Comparison of ENCODE assay signal across 9 mouse cellular contexts in the genomic region with DNA sequence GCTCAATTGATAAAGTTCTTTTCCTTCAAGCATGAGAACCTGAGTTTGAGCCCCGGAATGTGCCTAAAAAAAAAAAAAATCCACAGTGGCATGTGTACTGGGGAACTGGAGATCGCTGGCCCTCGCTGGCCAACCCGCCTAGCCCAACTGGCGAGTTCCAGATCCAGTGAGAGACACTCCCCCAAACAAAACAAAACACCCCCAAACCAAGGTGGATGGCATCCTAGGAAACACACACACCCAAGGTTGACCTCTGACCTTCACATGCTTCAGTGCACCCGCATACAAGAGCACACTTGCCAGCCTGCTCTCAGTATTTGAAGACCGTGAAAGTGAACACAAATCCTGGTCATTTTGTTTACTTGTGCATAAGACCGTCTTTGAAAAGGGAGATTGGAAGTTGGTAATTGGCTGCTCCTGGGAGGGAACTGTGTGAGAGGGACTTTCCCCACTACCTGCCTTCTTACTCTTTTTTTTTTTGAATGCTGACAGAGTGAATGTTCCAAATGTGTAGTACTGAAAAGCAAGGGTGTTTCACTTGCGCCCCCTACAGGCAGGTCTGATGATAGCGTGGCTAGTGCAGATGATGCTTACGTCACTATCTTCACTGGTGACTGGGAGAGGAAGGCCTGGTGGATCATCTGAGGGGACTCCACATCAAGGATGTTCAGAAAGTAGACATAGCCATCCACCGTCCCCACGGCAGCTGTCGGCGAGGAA. TPM values are rescaled to one million over a fixed set of nuclear protein-coding genes. Genes with fewer than 3 reads are reported as not detected.
DNase-seq lines count a peak whose midpoint lies in the region; ATAC-seq and TF ChIP-seq lines count a peak whose summit lies in the region.
"Had no signal": no experiment of that assay in that cellular context is flagged by ENCODE, and none has a peak within 500 bp of the region (broad histone marks: within the 10 kb centered on the region; RNA-seq: fewer than 3 reads in every experiment).

No protein-coding gene starts in this region.

- no peak overlapping the region for H3K4me3 ChIP-seq in heart, adult 2 months
- peak overlapping the region; percentile 5 for H3K4me3 ChIP-seq in megakaryocyte, embryonic 14.5 days (replicated peaks)
- H3K4me3 ChIP-seq: midbrain, embryonic 12.5 days had no signal

- intact Hi-C loops in heart, adult 2 months (cut with DNase I), result loop anchor here (1.0 to 2.0 kb wide), 2 partner anchors 136 to 286 kb away; no protein-coding TSS in a partner anchor

- H3K4me1 ChIP-seq in heart, adult 2 months (ENCODE audit: control insufficient read depth, insufficient read depth, low read length), result no peaks in the 10 kb centered on the region
- peaks cover 14% of the 10 kb centered on the region; the same call in 1 of the 2 replicates for H3K4me1 ChIP-seq in megakaryocyte, embryonic 14.5 days

- H3K79me2 ChIP-seq in heart, adult 2 months (replicated peaks; ENCODE audit: control insufficient read depth, insufficient read depth, low read length), result no peaks in the 10 kb centered on the region

- ATAC-seq in cerebellum, adult (ENCODE audit: insufficient number of reproducible peaks, low FRiP score, low TSS enrichment), result no peak

- DNase-seq in cerebellum, adult 11 months, result peak; percentile 38
- peak; percentile 89 for DNase-seq in R1 (ENCODE audit: low read depth, low spot score)
- peak; percentile 48 to 54 for DNase-seq in cerebellum, postnatal 36 days
- DNase-seq in heart, adult 2 months, result peak; percentile 61 to 73
- peak; percentile 73 to 75 for DNase-seq in layer of hippocampus, postnatal 14 days (ENCODE audit: low spot score in 2 of 2)
- peak; percentile 36 to 77 for DNase-seq in spleen, postnatal 10 days (ENCODE audit: low spot score in 2 of 2)

- WGBS in heart, adult 2 months, result 59% methylated on average over 15 of the region's 15 CpGs

- no peaks in the 10 kb centered on the region for H3K9me3 ChIP-seq in megakaryocyte, embryonic 14.5 days
- H3K9me3 ChIP-seq: midbrain, embryonic 12.5 days had no signal

- TF ChIP-seq POLR2A in heart, adult 2 months (IDR thresholded peaks at IDR 0.05; ENCODE audit: insufficient read depth, low read depth, low read length), result no peak

- peak; percentile 81 for TF ChIP-seq CTCF in heart, adult 2 months (IDR thresholded peaks at IDR 0.05)

- H3K27ac ChIP-seq in heart, adult 2 months, result no peak overlapping the region
- H3K27ac ChIP-seq: midbrain, embryonic 12.5 days had no signal

- H3K9ac ChIP-seq in heart, adult 2 months (ENCODE audit: low read depth, low read length), result no peak overlapping the region
- H3K9ac ChIP-seq: midbrain, embryonic 12.5 days had no signal

- no peaks in the 10 kb centered on the region for H3K27me3 ChIP-seq in heart, adult 2 months (ENCODE audit: control insufficient read depth, insufficient read depth, low read length)
- peaks cover 6% of the 10 kb centered on the region for H3K27me3 ChIP-seq in megakaryocyte, embryonic 14.5 days (replicated peaks)

- H3K36me3 ChIP-seq in heart, adult 2 months (ENCODE audit: control insufficient read depth, insufficient read depth, low read length), result no peaks in the 10 kb centered on the region
- no peaks in the 10 kb centered on the region for H3K36me3 ChIP-seq in megakaryocyte, embryonic 14.5 days (replicated peaks; ENCODE audit: low read length)
- H3K36me3 ChIP-seq: midbrain, embryonic 12.5 days had no signal

- 0 out of 2 replicates have a peak, but pooled peaks have one; percentile 27 for TF ChIP-seq EP300 in heart, adult 2 months (IDR thresholded peaks at IDR 0.05; ENCODE audit: insufficient read depth, low read depth, low read length)

RNA-seq across cellular contexts. Expression of a gene that starts 59.6 kb away (rescaled TPM):
- total RNA-seq in heart, adult 2 months (2021), result 100 to 1,000 TPM; 148 to 191 TPM
- 152 and 158 TPM in 2 replicates for polyA plus RNA-seq in heart, adult 2 months (2012; rRNA removed)
- 10 to 100 TPM; 74.0 to 77.7 TPM for total RNA-seq in layer of hippocampus, postnatal 14 days (2021)
- 187 and 263 TPM in 2 replicates for polyA plus RNA-seq in megakaryocyte, embryonic 14.5 days (2012; ENCODE audit: insufficient read depth, low replicate concordance)

Comparison
In these comparisons a context has a peak if more than half of its experiments do, and no peak if none do; other contexts are left out.
1. DNase-seq: peak in every context shown above with its lines; median percentile 89 in R1; 74 in layer of hippocampus, postnatal 14 days; 67 in heart, adult 2 months; 56 in spleen, postnatal 10 days; 51 in cerebellum, postnatal 36 days; 38 in cerebellum, adult 11 months.